Mouse (Mus musculus): ENCODE results near the gene Guca1b.

DNA sequence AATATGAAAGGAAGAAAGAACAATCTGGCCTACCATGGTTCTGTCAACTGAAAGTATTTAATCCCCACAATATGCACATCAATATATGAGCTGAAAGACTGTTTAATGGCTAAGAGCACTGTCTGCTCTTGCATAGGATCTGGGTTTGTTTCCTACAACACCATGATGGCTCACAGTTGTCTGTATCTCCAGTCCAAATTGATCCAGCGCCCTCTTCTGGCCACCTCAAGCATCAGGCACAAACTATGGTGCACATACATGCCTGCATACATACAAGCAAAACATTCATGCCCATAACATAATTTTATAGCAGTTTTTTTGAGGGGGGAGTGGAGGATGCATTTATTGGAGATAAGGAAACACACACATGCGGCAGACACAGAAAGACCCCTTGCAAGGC, 42.1 kb upstream of the Guca1b start:
- TF ChIP-seq CTCF (IDR thresholded peaks at IDR 0.05; ENCODE audit: low read depth) (no peak), EP300 (IDR thresholded peaks at IDR 0.05; ENCODE audit: low read depth) (no peak)

Data from heart, postnatal 0 days (tissue).